Comparison of ENCODE assay signal across 8 mouse cellular contexts in genomic region chr12:24707954-24708823, GRCm38 (mm10). TPM values are rescaled to one million over a fixed set of nuclear protein-coding genes. Genes with fewer than 3 reads are reported as not detected.
DNase-seq lines count a peak whose midpoint lies in the region; ATAC-seq and TF ChIP-seq lines count a peak whose summit lies in the region.

Rrm2 (plus strand) TSS chr12:24708241.

- TF ChIP-seq CTCF in E14TG2a.4 (conservative IDR thresholded peaks at IDR 0.05; ENCODE audit: low read length), result peak; percentile 69
- peak; percentile 69 for TF ChIP-seq CTCF in heart, postnatal 0 days (IDR thresholded peaks at IDR 0.05; ENCODE audit: low read depth)

- WGBS in forebrain, embryonic 12.5 days, result under 1% methylated on average over 83 of the region's 83 CpGs
- under 1% methylated on average over 79 of the region's 83 CpGs for WGBS in heart, postnatal 0 days
- WGBS in liver, embryonic 15.5 days (ENCODE audit: insufficient replicate concordance), result under 1% methylated on average over 83 of the region's 83 CpGs
- under 1% methylated on average over 80 of the region's 83 CpGs for WGBS in neural tube, embryonic 11.5 days
- under 1% methylated on average over 83 of the region's 83 CpGs for WGBS in stomach, embryonic 16.5 days

- peak within 1 kb of the TSS; percentile 71 for H3K4me2 ChIP-seq in forebrain, embryonic 12.5 days
- peak within 1 kb of the TSS; percentile 88 for H3K4me2 ChIP-seq in heart, postnatal 0 days (ENCODE audit: low read depth, low read length)
- peak within 1 kb of the TSS; percentile 76 for H3K4me2 ChIP-seq in liver, embryonic 15.5 days
- peak within 1 kb of the TSS; percentile 62 for H3K4me2 ChIP-seq in neural tube, embryonic 11.5 days (ENCODE audit: low read depth)
- H3K4me2 ChIP-seq in stomach, embryonic 16.5 days (ENCODE audit: low read depth, low read length), result peak within 1 kb of the TSS; percentile 64

- H3K36me3 ChIP-seq in E14TG2a.4 (ENCODE audit: insufficient read depth, low read length), result peaks cover 54% of the 10 kb centered on the region
- peaks cover 29% of the 10 kb centered on the region for H3K36me3 ChIP-seq in forebrain, embryonic 12.5 days (replicated peaks)
- peaks cover 12% of the 10 kb centered on the region for H3K36me3 ChIP-seq in heart, postnatal 0 days (replicated peaks; ENCODE audit: control insufficient read depth, insufficient read depth, low read length)
- peaks cover 44% of the 10 kb centered on the region for H3K36me3 ChIP-seq in liver, embryonic 15.5 days (replicated peaks)
- peaks cover 12% of the 10 kb centered on the region for H3K36me3 ChIP-seq in neural tube, embryonic 11.5 days (ENCODE audit: control insufficient read depth, insufficient read depth, low read length)
- 0 out of 2 replicates have a peak, but pooled peaks cover 9% of the 10 kb centered on the region for H3K36me3 ChIP-seq in stomach, embryonic 16.5 days (ENCODE audit: control insufficient read depth, insufficient read depth, low read length)

- H3K4me3 ChIP-seq in E14TG2a.4 (replicated peaks; ENCODE audit: low read length), result peak within 1 kb of the TSS; percentile 99
- H3K4me3 ChIP-seq in forebrain, embryonic 12.5 days (replicated peaks), result peak within 1 kb of the TSS; percentile 82
- H3K4me3 ChIP-seq in heart, postnatal 0 days (ENCODE audit: low read depth, low read length), result peak within 1 kb of the TSS; percentile 79
- peak within 1 kb of the TSS; percentile 89 for H3K4me3 ChIP-seq in liver, embryonic 15.5 days (replicated peaks)
- peak within 1 kb of the TSS; percentile 93 for H3K4me3 ChIP-seq in neural tube, embryonic 11.5 days (ENCODE audit: low read depth, low read length)
- H3K4me3 ChIP-seq in stomach, embryonic 16.5 days (replicated peaks; ENCODE audit: low read length), result peak within 1 kb of the TSS; percentile 97

- H3K27me3 ChIP-seq in E14TG2a.4 (ENCODE audit: insufficient read depth, low read length), result no peaks in the 10 kb centered on the region
- no peaks in the 10 kb centered on the region for H3K27me3 ChIP-seq in forebrain, embryonic 12.5 days
- no peaks in the 10 kb centered on the region for H3K27me3 ChIP-seq in heart, postnatal 0 days (ENCODE audit: control insufficient read depth, insufficient read depth, low read length)
- no peaks in the 10 kb centered on the region for H3K27me3 ChIP-seq in liver, embryonic 15.5 days
- H3K27me3 ChIP-seq in neural tube, embryonic 11.5 days (ENCODE audit: control insufficient read depth, insufficient read depth, low read length), result no peaks in the 10 kb centered on the region
- H3K27me3 ChIP-seq in stomach, embryonic 16.5 days (ENCODE audit: control insufficient read depth, insufficient read depth, low read length), result no peaks in the 10 kb centered on the region

- TF ChIP-seq EP300 in heart, postnatal 0 days (IDR thresholded peaks at IDR 0.05; ENCODE audit: low read depth), result no peak

- no peaks in the 10 kb centered on the region for H3K9me3 ChIP-seq in E14TG2a.4 (ENCODE audit: low read length)
- no peaks in the 10 kb centered on the region for H3K9me3 ChIP-seq in forebrain, embryonic 12.5 days
- H3K9me3 ChIP-seq in heart, postnatal 0 days (replicated peaks; ENCODE audit: control insufficient read depth, low read length), result no peaks in the 10 kb centered on the region
- H3K9me3 ChIP-seq in liver, embryonic 15.5 days (replicated peaks), result no peaks in the 10 kb centered on the region
- no peaks in the 10 kb centered on the region for H3K9me3 ChIP-seq in neural tube, embryonic 11.5 days (ENCODE audit: control insufficient read depth, low read length)
- H3K9me3 ChIP-seq in stomach, embryonic 16.5 days (replicated peaks; ENCODE audit: control insufficient read depth, low read length), result no peaks in the 10 kb centered on the region

- peak within 1 kb of the TSS; percentile 89 for H3K9ac ChIP-seq in forebrain, embryonic 12.5 days
- H3K9ac ChIP-seq in heart, postnatal 0 days (replicated peaks; ENCODE audit: low read depth, low read length), result peak within 1 kb of the TSS; percentile 64
- H3K9ac ChIP-seq in liver, embryonic 15.5 days, result peak within 1 kb of the TSS; percentile 89
- peak within 1 kb of the TSS; percentile 95 for H3K9ac ChIP-seq in neural tube, embryonic 11.5 days (ENCODE audit: low read length)
- H3K9ac ChIP-seq in stomach, embryonic 16.5 days (ENCODE audit: low read length), result peak within 1 kb of the TSS; percentile 88

- peak; percentile 92 for ATAC-seq in forebrain, embryonic 12.5 days (ENCODE audit: low FRiP score)
- ATAC-seq in heart, postnatal 0 days (ENCODE audit: insufficient read depth, low read depth), result peak; percentile 89
- ATAC-seq in liver, embryonic 15.5 days (ENCODE audit: insufficient read depth), result peak; percentile 83
- peak; percentile 89 for ATAC-seq in neural tube, embryonic 11.5 days (ENCODE audit: insufficient read depth, low FRiP score, low TSS enrichment)
- ATAC-seq in stomach, embryonic 16.5 days (ENCODE audit: insufficient read depth, low FRiP score), result peak; percentile 88

- peak within 1 kb of the TSS; percentile 79 for H3K27ac ChIP-seq in forebrain, embryonic 12.5 days
- H3K27ac ChIP-seq in heart, postnatal 0 days (ENCODE audit: low read depth), result peak within 1 kb of the TSS; percentile 69
- H3K27ac ChIP-seq in liver, embryonic 15.5 days (replicated peaks), result peak within 1 kb of the TSS; percentile 89
- peak within 1 kb of the TSS; percentile 73 for H3K27ac ChIP-seq in neural tube, embryonic 11.5 days (ENCODE audit: low read depth, low read length)
- peak within 1 kb of the TSS; percentile 70 for H3K27ac ChIP-seq in stomach, embryonic 16.5 days (ENCODE audit: low read length)

- H3K4me1 ChIP-seq in E14TG2a.4 (replicated peaks; ENCODE audit: low read depth, low read length), result peaks cover 82% of the 10 kb centered on the region
- peaks cover 54% of the 10 kb centered on the region for H3K4me1 ChIP-seq in forebrain, embryonic 12.5 days
- peaks cover 21% of the 10 kb centered on the region for H3K4me1 ChIP-seq in heart, postnatal 0 days (ENCODE audit: control insufficient read depth, insufficient read depth)
- H3K4me1 ChIP-seq in liver, embryonic 15.5 days (replicated peaks), result peaks cover 86% of the 10 kb centered on the region
- H3K4me1 ChIP-seq in neural tube, embryonic 11.5 days (ENCODE audit: control insufficient read depth, insufficient read depth, low read length), result peaks cover 18% of the 10 kb centered on the region
- H3K4me1 ChIP-seq in stomach, embryonic 16.5 days (ENCODE audit: control insufficient read depth, insufficient read depth, low read length), result peaks cover 38% of the 10 kb centered on the region

- peak; percentile 94 for DNase-seq in c-Kit-positive CD71-positive TER-119-negative erythroid progenitor cells, embryonic 14.5 days (ENCODE audit: low read depth)
- DNase-seq in heart, postnatal 0 days (ENCODE audit: low spot score), result peak; percentile 90
- peak; percentile 98 for DNase-seq in kidney, postnatal 4 days
- peak; percentile 97 for DNase-seq in neural tube, embryonic 11.5 days (ENCODE audit: low spot score)

RNA-seq across cellular contexts. Expression of gene Rrm2, which starts in this region (rescaled TPM):
- 525 and 536 TPM in 2 replicates for polyA plus RNA-seq in forebrain, embryonic 12.5 days (2016; fragmentation: Nextera tagmentation; extraction: Ambion mirVana)
- 76.8 and 78.0 TPM in 2 replicates for total RNA-seq in heart, postnatal 0 days (2014; rRNA removed; ENCODE audit: low replicate concordance)
- polyA plus RNA-seq in heart, postnatal 0 days (2015; fragmentation: Nextera tagmentation; extraction: Ambion mirVana), result 81.8 and 90.3 TPM in 2 replicates
- polyA plus RNA-seq in liver, embryonic 15.5 days (2015; fragmentation: Nextera tagmentation; extraction: Ambion mirVana), result 444 and 469 TPM in 2 replicates
- 389 and 409 TPM in 2 replicates for polyA plus RNA-seq in neural tube, embryonic 11.5 days (2014; fragmentation: Nextera tagmentation; extraction: Ambion mirVana)
- 139 and 145 TPM in 2 replicates for polyA plus RNA-seq in stomach, embryonic 16.5 days (2015; fragmentation: Nextera tagmentation; extraction: Ambion mirVana)

Comparison
In these comparisons a context has a peak if more than half of its experiments do, and no peak if none do; other contexts are left out.
1. Peak in every context shown above with its lines: DNase-seq, ATAC-seq, H3K4me3 ChIP-seq and H3K27ac ChIP-seq.